Mouse (Mus musculus) embryonic facial prominence, embryonic 15.5 days (tissue): ENCODE results near the gene Icam2. TPM values are rescaled to one million over a fixed set of nuclear protein-coding genes. Genes with fewer than 3 reads are reported as not detected.

ENCODE experiments used
- ATAC-seq: fragments of 200-750 bp; cut with Nextera tagmentation; 2 replicates; pipeline ENCODE4 v1.8.0; 2017; ENCODE audit warnings: low read depth, moderate TSS enrichment; ENCODE audit not compliant: insufficient number of reproducible peaks, low FRiP score, low TSS enrichment
- H3K27ac ChIP-seq: fragments of 300-500 bp; sonication (generic); replicated peaks from 2 replicates; pipeline ENCODE4 v1.5.1; 2015; ENCODE audit warnings: mild to moderate bottlenecking, inconsistent platforms
- H3K27me3 ChIP-seq: fragments of 300-500 bp; sonication (generic); 2 replicates; pipeline ENCODE4 v1.6.1; 2015; ENCODE audit warnings: inconsistent platforms
- H3K36me3 ChIP-seq: fragments of 300-500 bp; sonication (generic); 2 replicates; pipeline ENCODE4 v1.6.1; 2015; ENCODE audit warnings: mild to moderate bottlenecking, inconsistent platforms
- H3K4me1 ChIP-seq: fragments of 300-500 bp; sonication (generic); 2 replicates; pipeline ENCODE4 v1.6.1; 2015; ENCODE audit warnings: inconsistent platforms
- H3K4me2 ChIP-seq: fragments of 300-500 bp; sonication (generic); replicated peaks from 2 replicates; pipeline ENCODE4 v1.6.1; 2015; ENCODE audit warnings: mild to moderate bottlenecking, inconsistent platforms
- H3K4me3 ChIP-seq: fragments of 300-500 bp; sonication (generic); replicated peaks from 2 replicates; pipeline ENCODE4 v1.5.1; 2015; ENCODE audit warnings: mild to moderate bottlenecking, inconsistent platforms
- H3K9ac ChIP-seq: fragments of 300-500 bp; sonication (generic); 2 replicates; pipeline ENCODE4 v1.6.1; 2015; ENCODE audit warnings: inconsistent platforms
- H3K9me3 ChIP-seq: fragments of 300-500 bp; sonication (generic); replicated peaks from 2 replicates; pipeline ENCODE4 v1.6.1; 2016; ENCODE audit warnings: inconsistent platforms
- WGBS: fragments of 180-500 bp; shearing (Covaris S2); methylation state at CpG from one replicate; pipeline ENCODE4 v1.1.7; 2015; 5-methylcytosine and 5-hydroxymethylcytosine counted together
- polyA plus RNA-seq: library from polyadenylated mRNA; unstranded; fragments of >200 nt; fragmentation: Nextera tagmentation; extraction: Ambion mirVana; gene quantifications from 2 replicates; pipeline ENCODE4 v1.2.1, GENCODE M21; 2015

Icam2 gene
- polyA plus RNA-seq, 1 experiment from 2014 or later: 43.2 TPM

GRCm38 (mm10) chr11:106391546-106392188 is 3.8 kb upstream of the Icam2 start:
- 31% methylated on average over 6 of the region's 6 CpGs for WGBS
- ATAC-seq: peak; percentile 55; the same call in 1 of the 2 replicates
- H3K36me3 ChIP-seq: no peaks in the 10 kb centered on the region
- no peak overlapping the region for H3K27ac ChIP-seq
- H3K27me3 ChIP-seq: no peaks in the 10 kb centered on the region
- no peak overlapping the region for H3K9ac ChIP-seq
- H3K9me3 ChIP-seq: no peaks in the 10 kb centered on the region
- H3K4me3 ChIP-seq: no peak overlapping the region
- H3K4me2 ChIP-seq: no peak overlapping the region
- 0 out of 2 replicates have a peak, but pooled peaks cover 5% of the 10 kb centered on the region for H3K4me1 ChIP-seq

- ATAC-seq: no peak
- no peak overlapping the region for H3K4me2 ChIP-seq
- 50% methylated on average over 3 of the region's 3 CpGs for WGBS
- no peak overlapping the region for H3K27ac ChIP-seq
- 0 out of 2 replicates have a peak, but pooled peaks cover 5% of the 10 kb centered on the region for H3K4me1 ChIP-seq
- H3K4me3 ChIP-seq: no peak overlapping the region
- H3K36me3 ChIP-seq: no peaks in the 10 kb centered on the region
- H3K9ac ChIP-seq: no peak overlapping the region
- no peaks in the 10 kb centered on the region for H3K27me3 ChIP-seq
- H3K9me3 ChIP-seq: no peaks in the 10 kb centered on the region
These were observed 2.9 kb upstream of the Icam2 start for GRCm38 (mm10) chr11:106390757-106391156.

- H3K27ac ChIP-seq: no peak overlapping the region
- H3K4me1 ChIP-seq: 0 out of 2 replicates have a peak, but pooled peaks cover 5% of the 10 kb centered on the region
- H3K4me3 ChIP-seq: no peak overlapping the region
- H3K4me2 ChIP-seq: no peak overlapping the region
- no peak for ATAC-seq
- no peaks in the 10 kb centered on the region for H3K36me3 ChIP-seq
- H3K9ac ChIP-seq: no peak overlapping the region
- H3K9me3 ChIP-seq: no peaks in the 10 kb centered on the region
- WGBS: 16% methylated on average over 3 of the region's 3 CpGs
- no peaks in the 10 kb centered on the region for H3K27me3 ChIP-seq
These were observed 1.7 kb upstream of the Icam2 start for GRCm38 (mm10) chr11:106389611-106390010.

DNA sequence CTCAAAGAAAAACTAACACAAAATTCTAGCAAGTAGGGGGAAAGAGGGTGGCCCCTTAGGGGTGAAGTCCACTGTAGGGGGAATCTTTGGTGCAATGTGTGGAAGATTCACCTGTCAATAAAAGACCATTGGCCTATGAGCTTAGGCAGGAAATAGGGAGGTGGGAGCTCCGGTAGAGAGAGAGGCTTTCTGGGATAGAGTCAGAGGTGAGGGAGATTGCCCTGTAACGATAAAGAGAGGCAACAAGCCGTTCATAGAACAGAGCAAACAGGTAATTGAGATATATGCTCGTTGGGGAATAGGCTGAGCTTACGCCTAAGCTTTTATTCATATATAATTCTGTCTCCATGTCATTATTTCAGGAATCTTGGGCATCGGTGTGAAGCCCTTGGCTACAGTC is 855 bp downstream of the Icam2 start:
- ATAC-seq: no peak
- 0 out of 2 replicates have a peak, but pooled peaks cover 12% of the 10 kb centered on the region for H3K4me1 ChIP-seq
- H3K27ac ChIP-seq: no peak overlapping the region
- no peak overlapping the region for H3K9ac ChIP-seq
- no peaks in the 10 kb centered on the region for H3K9me3 ChIP-seq
- H3K4me2 ChIP-seq: no peak overlapping the region
- H3K27me3 ChIP-seq: no peaks in the 10 kb centered on the region
- H3K36me3 ChIP-seq: no peaks in the 10 kb centered on the region
- WGBS: 75% methylated on average over 6 of the region's 6 CpGs
- H3K4me3 ChIP-seq: no peak overlapping the region

GRCm38 (mm10) chr11:106386409-106386808 is 1.5 kb downstream of the Icam2 start:
- no peak overlapping the region for H3K9ac ChIP-seq
- H3K4me3 ChIP-seq: no peak overlapping the region
- H3K27me3 ChIP-seq: no peaks in the 10 kb centered on the region
- 85% methylated on average over 3 of the region's 3 CpGs for WGBS
- no peak overlapping the region for H3K4me2 ChIP-seq
- H3K9me3 ChIP-seq: no peaks in the 10 kb centered on the region
- ATAC-seq: no peak
- H3K36me3 ChIP-seq: no peaks in the 10 kb centered on the region
- 0 out of 2 replicates have a peak, but pooled peaks cover 12% of the 10 kb centered on the region for H3K4me1 ChIP-seq
- no peak overlapping the region for H3K27ac ChIP-seq

- Histone ChIP-seq H3K27ac (peak overlapping the region; percentile 58), H3K36me3 (no peaks in the 10 kb centered on the region), H3K9me3 (no peaks in the 10 kb centered on the region), H3K9ac (no peak overlapping the region), H3K4me3 (no peak overlapping the region), H3K27me3 (no peaks in the 10 kb centered on the region), H3K4me2 (no peak overlapping the region), H3K4me1 (0 out of 2 replicates have a peak, but pooled peaks cover 6% of the 10 kb centered on the region)
- 74% methylated on average over 6 of the region's 6 CpGs for WGBS
- no peak for ATAC-seq
These were observed 4.7 kb downstream of the Icam2 start for GRCm38 (mm10) chr11:106383051-106383790.

DNA sequence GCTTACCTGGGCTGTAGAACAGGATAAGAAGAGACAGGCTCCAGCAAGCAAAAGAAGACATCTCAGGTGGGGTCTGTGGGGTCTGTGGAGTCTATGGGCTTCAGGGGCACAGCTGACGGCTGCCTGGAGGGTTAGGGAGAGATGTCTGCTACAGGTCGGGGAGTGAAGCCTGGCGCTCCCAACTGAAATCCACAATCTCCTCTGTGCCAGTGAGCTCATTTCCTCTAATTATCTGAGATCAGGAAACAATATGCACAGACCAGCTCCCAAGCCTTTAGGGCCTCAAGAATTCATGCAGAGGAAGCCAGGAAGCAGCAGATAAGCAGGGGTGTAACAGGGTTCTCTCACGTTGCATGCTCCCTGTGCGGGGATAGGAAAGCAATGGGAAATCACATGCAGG is 5.5 kb downstream of the Icam2 start:
- WGBS: 46% methylated on average over 5 of the region's 5 CpGs
- H3K4me3 ChIP-seq: peak overlapping the region; percentile 18

DNA sequence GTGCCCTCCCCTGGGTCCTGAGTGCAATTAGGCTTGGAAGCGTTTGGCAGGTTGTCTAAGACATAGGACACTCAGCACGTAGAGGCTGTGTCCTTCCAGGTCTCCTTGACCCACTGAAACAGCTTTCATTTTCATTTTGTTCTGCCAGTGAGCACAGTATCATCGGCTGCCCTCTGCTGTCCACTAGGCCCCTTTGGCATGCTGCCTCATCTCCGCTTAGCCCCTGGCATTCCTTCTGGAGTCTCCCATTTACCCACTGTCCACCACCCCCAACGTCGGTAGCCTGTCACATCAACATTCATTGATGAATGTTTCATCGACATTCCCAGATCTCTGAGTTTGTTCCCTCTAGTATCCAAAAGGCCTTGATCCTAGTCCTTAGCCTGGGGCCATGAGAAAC is 6.0 kb downstream of the Icam2 start:
- Histone ChIP-seq H3K4me2 (no peak overlapping the region), H3K27me3 (no peaks in the 10 kb centered on the region), H3K9me3 (no peaks in the 10 kb centered on the region), H3K27ac (peak overlapping the region; percentile 58; the same call in 1 of the 2 replicates), H3K9ac (no peak overlapping the region), H3K4me1 (0 out of 2 replicates have a peak, but pooled peaks cover 6% of the 10 kb centered on the region), H3K4me3 (peak overlapping the region; percentile 18), H3K36me3 (no peaks in the 10 kb centered on the region)
- 75% methylated on average over 7 of the region's 7 CpGs for WGBS
- ATAC-seq: no peak

More for the DNA sequence above, 5.5 kb downstream of the Icam2 start:
- Histone ChIP-seq H3K9ac (no peak overlapping the region), H3K36me3 (no peaks in the 10 kb centered on the region), H3K27ac (peak overlapping the region; percentile 58), H3K9me3 (no peaks in the 10 kb centered on the region), H3K4me2 (no peak overlapping the region), H3K4me1 (0 out of 2 replicates have a peak, but pooled peaks cover 6% of the 10 kb centered on the region), H3K27me3 (no peaks in the 10 kb centered on the region)
- no peak for ATAC-seq

GRCm38 (mm10) chr11:106381011-106381410 is 6.9 kb downstream of the Icam2 start:
- no peak overlapping the region; the same call in 1 of the 2 replicates for H3K4me3 ChIP-seq
- H3K4me2 ChIP-seq: no peak overlapping the region
- 0 out of 2 replicates have a peak, but pooled peaks cover 6% of the 10 kb centered on the region for H3K4me1 ChIP-seq
- H3K27me3 ChIP-seq: no peaks in the 10 kb centered on the region
- 79% methylated on average over 11 of the region's 11 CpGs for WGBS
- ATAC-seq: no peak
- no peaks in the 10 kb centered on the region for H3K36me3 ChIP-seq
- H3K9me3 ChIP-seq: no peaks in the 10 kb centered on the region
- H3K27ac ChIP-seq: no peak overlapping the region
- H3K9ac ChIP-seq: no peak overlapping the region

DNA sequence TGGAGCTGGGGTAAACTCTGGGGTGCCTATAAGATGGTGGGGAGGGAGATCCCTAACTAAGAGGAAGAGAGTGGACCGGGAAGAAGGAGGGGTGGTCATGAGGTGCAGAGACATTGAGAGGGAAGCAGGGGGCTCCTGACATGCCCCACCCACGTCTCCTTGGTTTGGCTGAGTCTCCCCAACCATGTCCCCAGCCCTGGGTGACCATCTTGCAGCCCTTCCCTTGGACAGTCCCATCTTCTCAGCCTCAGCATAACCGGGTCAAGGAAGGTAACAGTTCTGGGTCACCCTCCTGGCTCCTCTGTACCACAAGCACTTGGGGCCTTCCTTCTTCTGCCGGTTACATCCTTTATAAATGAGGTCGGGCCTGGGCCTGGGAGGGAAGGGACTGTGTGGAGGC is 12.9 kb downstream of the Icam2 start:
- H3K9ac ChIP-seq: no peak overlapping the region
- no peaks in the 10 kb centered on the region for H3K27me3 ChIP-seq
- no peaks in the 10 kb centered on the region for H3K9me3 ChIP-seq
- peaks cover 15% of the 10 kb centered on the region for H3K4me1 ChIP-seq
- H3K4me3 ChIP-seq: no peak overlapping the region
- no peaks in the 10 kb centered on the region for H3K36me3 ChIP-seq
- WGBS: 79% methylated on average over 5 of the region's 5 CpGs
- no peak overlapping the region for H3K4me2 ChIP-seq
- ATAC-seq: no peak
- H3K27ac ChIP-seq: peak overlapping the region; percentile 17; the same call in 1 of the 2 replicates

- Histone ChIP-seq H3K4me2 (no peak overlapping the region), H3K9me3 (no peaks in the 10 kb centered on the region), H3K4me1 (peaks cover 15% of the 10 kb centered on the region), H3K9ac (no peak overlapping the region), H3K27me3 (no peaks in the 10 kb centered on the region), H3K27ac (peak overlapping the region; percentile 17; the same call in 1 of the 2 replicates), H3K36me3 (no peaks in the 10 kb centered on the region), H3K4me3 (no peak overlapping the region)
- 0 out of 2 replicates have a peak, but pooled peaks have one; percentile 16 for ATAC-seq
- WGBS: 31% methylated on average over 9 of the region's 9 CpGs
These were observed 13.3 kb downstream of the Icam2 start for GRCm38 (mm10) chr11:106374559-106374958.
